Mouse (Mus musculus) ES-Bruce4 (cell line): ENCODE measurements around the gene Uqcrq. TPM values are rescaled to one million over a fixed set of nuclear protein-coding genes. Genes with fewer than 3 reads are reported as not detected.

Experiments used
- H3K27ac ChIP-seq: 2 replicates; pipeline ENCODE4 v1.5.1; 2012; ENCODE audit warnings: low read length, inconsistent platforms; ENCODE audit not compliant: insufficient read depth
- H3K27me3 ChIP-seq: 2 replicates; pipeline ENCODE4 v1.6.1; 2012; ENCODE audit warnings: mild to moderate bottlenecking, low read length, inconsistent platforms; ENCODE audit not compliant: control insufficient read depth, poor library complexity, insufficient read depth, severe bottlenecking
- H3K36me3 ChIP-seq: 2 replicates; pipeline ENCODE4 v1.6.1; 2012; ENCODE audit warnings: inconsistent platforms, mild to moderate bottlenecking, low read length, moderate library complexity; ENCODE audit not compliant: control insufficient read depth, poor library complexity, insufficient read depth, severe bottlenecking
- H3K4me1 ChIP-seq: one replicate; pipeline ENCODE4 v1.8.1; 2011; ENCODE audit warnings: low read length; ENCODE audit not compliant: control insufficient read depth, insufficient read depth
- H3K4me3 ChIP-seq: 2 replicates; pipeline ENCODE4 v1.5.1; 2011; ENCODE audit warnings: low read depth, mild to moderate bottlenecking, low read length
- H3K9ac ChIP-seq: 2 replicates; pipeline ENCODE4 v1.6.1; 2012; ENCODE audit warnings: low read depth, mild to moderate bottlenecking, inconsistent platforms; ENCODE audit not compliant: poor library complexity, severe bottlenecking
- H3K9me3 ChIP-seq: replicated peaks from 2 replicates; pipeline ENCODE4 v1.6.1; 2012; ENCODE audit warnings: mild to moderate bottlenecking, low read length, inconsistent platforms; ENCODE audit not compliant: control insufficient read depth, poor library complexity, insufficient read depth, severe bottlenecking
- CTCF ChIP-seq: IDR thresholded peaks from one replicate; pipeline ENCODE4 v1.8.1; 2011; ENCODE audit warnings: low read depth, low read length
- EP300 ChIP-seq: IDR thresholded peaks from 2 replicates; pipeline ENCODE4 v1.6.1; 2011; ENCODE audit warnings: low read depth, low read length; ENCODE audit not compliant: insufficient read depth
- POLR2A ChIP-seq: IDR thresholded peaks from one replicate; pipeline ENCODE4 v1.8.1; 2011; ENCODE audit warnings: low read length; ENCODE audit not compliant: insufficient read depth
- polyA plus RNA-seq: library from polyadenylated mRNA; stranded (reverse); fragments of >200 nt; gene quantifications from 2 replicates; pipeline ENCODE4 v1.2.4, GENCODE M21; 2011; ENCODE audit warnings: low read depth; ENCODE audit not compliant: missing spikeins, insufficient read depth, insufficient read length

The Uqcrq gene
- polyA plus RNA-seq, 1 experiment: 210 TPM

- Histone ChIP-seq H3K9ac (no peak overlapping the region), H3K27me3 (no peaks in the 10 kb centered on the region), H3K9me3 (no peaks in the 10 kb centered on the region), H3K27ac (no peak overlapping the region), H3K4me3 (no peak overlapping the region), H3K36me3 (peaks cover 75% of the 10 kb centered on the region), H3K4me1 (no peaks in the 10 kb centered on the region)
- no peak for TF ChIP-seq POLR2A
Measured at GRCm38 (mm10) chr11:53411738-53412137, 18.9 kb downstream of the Uqcrq start.

- TF ChIP-seq EP300: no peak
- TF ChIP-seq CTCF: no peak
- no peak for TF ChIP-seq POLR2A
- no peak overlapping the region for H3K4me3 ChIP-seq
- no peak overlapping the region for H3K9ac ChIP-seq
- H3K36me3 ChIP-seq: peaks cover 70% of the 10 kb centered on the region
- H3K9me3 ChIP-seq: no peaks in the 10 kb centered on the region
- H3K27me3 ChIP-seq: no peaks in the 10 kb centered on the region
- no peak overlapping the region for H3K27ac ChIP-seq
- no peaks in the 10 kb centered on the region for H3K4me1 ChIP-seq
Measured at GRCm38 (mm10) chr11:53403638-53404037, 27.0 kb downstream of the Uqcrq start.

- H3K4me3 ChIP-seq: no peak overlapping the region
- peaks cover 37% of the 10 kb centered on the region for H3K36me3 ChIP-seq
Measured at GRCm38 (mm10) chr11:53393856-53394255, 36.8 kb downstream of the Uqcrq start.

GRCm38 (mm10) chr11:53383758-53384428, 46.7 kb downstream of the Uqcrq start:
- H3K4me3 ChIP-seq: no peak overlapping the region
- no peaks in the 10 kb centered on the region for H3K9me3 ChIP-seq
- H3K9ac ChIP-seq: no peak overlapping the region
- H3K4me1 ChIP-seq: no peaks in the 10 kb centered on the region
- H3K36me3 ChIP-seq: peaks cover 9% of the 10 kb centered on the region
- no peaks in the 10 kb centered on the region for H3K27me3 ChIP-seq
- TF ChIP-seq POLR2A (no peak), CTCF (no peak), EP300 (no peak)
- no peak overlapping the region for H3K27ac ChIP-seq

More at GRCm38 (mm10) chr11:53393856-53394255, 36.8 kb downstream of the Uqcrq start:
- TF ChIP-seq EP300 (no peak), POLR2A (no peak), CTCF (no peak)
- Histone ChIP-seq H3K9ac (no peak overlapping the region), H3K4me1 (no peaks in the 10 kb centered on the region), H3K27me3 (no peaks in the 10 kb centered on the region), H3K9me3 (no peaks in the 10 kb centered on the region), H3K27ac (no peak overlapping the region)

- Histone ChIP-seq H3K27ac (no peak overlapping the region), H3K9ac (no peak overlapping the region), H3K4me3 (no peak overlapping the region), H3K36me3 (peaks cover 26% of the 10 kb centered on the region), H3K9me3 (no peaks in the 10 kb centered on the region), H3K27me3 (no peaks in the 10 kb centered on the region), H3K4me1 (no peaks in the 10 kb centered on the region)
- TF ChIP-seq EP300 (no peak), CTCF (no peak), POLR2A (no peak)
Measured at GRCm38 (mm10) chr11:53378918-53379317, 51.7 kb downstream of the Uqcrq start.

Other genes starting within 250 kb of the Uqcrq start
- 545 and 634 TPM in 2 replicates for gene Hspa4, start 130.4 kb downstream of the Uqcrq start, polyA plus RNA-seq
- gene Zcchc10, start 106.2 kb downstream of the Uqcrq start, polyA plus RNA-seq: 30.7 and 30.8 TPM in 2 replicates
- gene Aff4, start 80.0 kb downstream of the Uqcrq start, polyA plus RNA-seq: 298 and 314 TPM in 2 replicates
- gene Leap2, start 7.7 kb downstream of the Uqcrq start, polyA plus RNA-seq: not detected in 2 replicates
- 0.55 TPM in 1 of 2 replicates, not detected in the other for gene Gdf9, start 192 bp upstream of the Uqcrq start, polyA plus RNA-seq
- not detected in 2 replicates for gene Gm10447, start 26.3 kb upstream of the Uqcrq start, polyA plus RNA-seq
- gene Shroom1, start 26.4 kb upstream of the Uqcrq start, polyA plus RNA-seq: 0.39 and 0.52 TPM in 2 replicates
- gene Gm9837, start 39.6 kb upstream of the Uqcrq start, polyA plus RNA-seq: not detected in 2 replicates
- not detected in 2 replicates for gene Gm9945, start 49.3 kb upstream of the Uqcrq start, polyA plus RNA-seq
- not detected in 2 replicates for gene Sowaha, start 49.4 kb upstream of the Uqcrq start, polyA plus RNA-seq
- gene Sept8, start 88.4 kb upstream of the Uqcrq start, polyA plus RNA-seq: 39.5 and 40.1 TPM in 2 replicates
- gene Kif3a, start 136.5 kb upstream of the Uqcrq start, polyA plus RNA-seq: 28.9 and 31.6 TPM in 2 replicates
- not detected in 2 replicates for gene Il4, start 187.8 kb upstream of the Uqcrq start, polyA plus RNA-seq
- not detected in 2 replicates for gene Il13, start 203.9 kb upstream of the Uqcrq start, polyA plus RNA-seq